In genomic region chr5:118380422-118381293, GRCm38 (mm10) we compare ENCODE assay signal across 8 mouse cellular contexts.
DNase-seq lines count a peak whose midpoint lies in the region; ATAC-seq and TF ChIP-seq lines count a peak whose summit lies in the region.

No protein-coding gene starts in this region.

- WGBS in cerebellum, adult 2 months: 2% methylated on average over 45 of the region's 45 CpGs
- WGBS in intestine, embryonic 14.5 days: under 1% methylated on average over 45 of the region's 45 CpGs
- 2% methylated on average over 41 of the region's 45 CpGs for WGBS in limb, embryonic 14.5 days
- WGBS in midbrain, embryonic 14.5 days: under 1% methylated on average over 44 of the region's 45 CpGs
- WGBS in small intestine, adult 2 months: 1% methylated on average over 44 of the region's 45 CpGs

- H3K9ac ChIP-seq in intestine, embryonic 14.5 days (ENCODE audit: low read length): peak overlapping the region; percentile 34
- peak overlapping the region; percentile 60 for H3K9ac ChIP-seq in limb, embryonic 14.5 days (ENCODE audit: low read depth, low read length, severe bottlenecking)
- peak overlapping the region; percentile 48 for H3K9ac ChIP-seq in midbrain, embryonic 14.5 days (replicated peaks; ENCODE audit: low read length)

- 0 out of 2 replicates have a peak, but pooled peaks cover 4% of the 10 kb centered on the region for H3K4me1 ChIP-seq in cerebellum, adult 2 months (ENCODE audit: control insufficient read depth, insufficient read depth, low read length)
- H3K4me1 ChIP-seq in intestine, embryonic 14.5 days (replicated peaks; ENCODE audit: control insufficient read depth, insufficient read depth, low read length): peaks cover 18% of the 10 kb centered on the region
- peaks cover 14% of the 10 kb centered on the region; the same call in 1 of the 2 replicates for H3K4me1 ChIP-seq in limb, embryonic 14.5 days (ENCODE audit: control insufficient read depth, insufficient read depth, low read length)
- peaks cover 19% of the 10 kb centered on the region; the same call in 1 of the 2 replicates for H3K4me1 ChIP-seq in midbrain, embryonic 14.5 days (ENCODE audit: control insufficient read depth, insufficient read depth, low read length)
- H3K4me1 ChIP-seq in small intestine, adult 2 months (ENCODE audit: control insufficient read depth, insufficient read depth, insufficient read length, low read length): peaks cover 7% of the 10 kb centered on the region

- peak overlapping the region; percentile 57 for H3K4me3 ChIP-seq in cerebellum, adult 2 months (replicated peaks; ENCODE audit: insufficient read depth, low read depth, low read length)
- H3K4me3 ChIP-seq in intestine, embryonic 14.5 days (ENCODE audit: low read depth, low read length): peak overlapping the region; percentile 39
- H3K4me3 ChIP-seq in limb, embryonic 14.5 days (replicated peaks; ENCODE audit: low read length): peak overlapping the region; percentile 47
- peak overlapping the region; percentile 39 for H3K4me3 ChIP-seq in midbrain, embryonic 14.5 days (replicated peaks; ENCODE audit: low read depth, low read length)
- peak overlapping the region; percentile 58 for H3K4me3 ChIP-seq in small intestine, adult 2 months (ENCODE audit: low read depth, low read length)

- DNase-seq in cerebellum, adult 2 months: peak; percentile 12 to 19
- DNase-seq in cerebellum, adult 8-10 months: no peak
- peak; percentile 85 for DNase-seq in embryo, embryonic 9.5 days (ENCODE audit: extremely low spot score)
- peak; percentile 49 to 54 for DNase-seq in gastrocnemius, postnatal 36 days
- DNase-seq in intestine, embryonic 14.5 days (ENCODE audit: low spot score): peak; percentile 88
- peak; percentile 76 for DNase-seq in limb, embryonic 14.5 days (ENCODE audit: low spot score)
- DNase-seq in midbrain, embryonic 14.5 days: peak; percentile 85

- H3K27ac ChIP-seq in cerebellum, adult 2 months (ENCODE audit: insufficient read depth, low read length): no peak overlapping the region
- peak overlapping the region; percentile 75 for H3K27ac ChIP-seq in intestine, embryonic 14.5 days (ENCODE audit: low read depth)
- peak overlapping the region; percentile 55 for H3K27ac ChIP-seq in limb, embryonic 14.5 days (replicated peaks; ENCODE audit: low read depth, low read length)
- peak overlapping the region; percentile 77 for H3K27ac ChIP-seq in midbrain, embryonic 14.5 days (replicated peaks; ENCODE audit: low read depth, low read length)
- peak overlapping the region; percentile 11; the same call in 1 of the 2 replicates for H3K27ac ChIP-seq in small intestine, adult 2 months (ENCODE audit: insufficient read depth, low read depth, low read length)

- TF ChIP-seq POLR2A in cerebellum, adult 2 months (IDR thresholded peaks at IDR 0.05; ENCODE audit: borderline replicate concordance, insufficient read depth, low read length): no peak
- TF ChIP-seq POLR2A in limb, embryonic 14.5 days (IDR thresholded peaks at IDR 0.05; ENCODE audit: borderline replicate concordance, extremely low read depth, insufficient read depth, insufficient read length): no peak
- TF ChIP-seq POLR2A in small intestine, adult 2 months (IDR thresholded peaks at IDR 0.05; ENCODE audit: low read depth, low read length): no peak

- H3K36me3 ChIP-seq in intestine, embryonic 14.5 days (ENCODE audit: control insufficient read depth, insufficient read depth, low read length): no peaks in the 10 kb centered on the region
- H3K36me3 ChIP-seq in limb, embryonic 14.5 days (ENCODE audit: control insufficient read depth, insufficient read depth, low read length): no peaks in the 10 kb centered on the region
- H3K36me3 ChIP-seq in midbrain, embryonic 14.5 days (ENCODE audit: control insufficient read depth, insufficient read depth, low read length): no peaks in the 10 kb centered on the region
- no peaks in the 10 kb centered on the region for H3K36me3 ChIP-seq in small intestine, adult 2 months (ENCODE audit: control insufficient read depth, insufficient read depth, low read length)

- intact Hi-C loops in gastrocnemius, postnatal 36 days (cut with DNase I): loop anchor here (2.0 kb wide), 1 partner anchor 178 kb away; no protein-coding TSS in a partner anchor

- no peaks in the 10 kb centered on the region for H3K27me3 ChIP-seq in cerebellum, adult 2 months (ENCODE audit: control insufficient read depth, insufficient read depth, low read length)
- 0 out of 2 replicates have a peak, but pooled peaks cover 5% of the 10 kb centered on the region for H3K27me3 ChIP-seq in intestine, embryonic 14.5 days (replicated peaks; ENCODE audit: control insufficient read depth, insufficient read depth, low read length)
- no peaks in the 10 kb centered on the region; the same call in 1 of the 2 replicates for H3K27me3 ChIP-seq in limb, embryonic 14.5 days (ENCODE audit: control insufficient read depth, insufficient read depth, low read length)
- peaks cover 24% of the 10 kb centered on the region; the same call in 1 of the 2 replicates for H3K27me3 ChIP-seq in midbrain, embryonic 14.5 days (ENCODE audit: control insufficient read depth, insufficient read depth, low read length)
- H3K27me3 ChIP-seq in small intestine, adult 2 months (ENCODE audit: control insufficient read depth, insufficient read depth, low read length): no peaks in the 10 kb centered on the region

- peak; percentile 78 for ATAC-seq in intestine, embryonic 14.5 days (replicated peaks; ENCODE audit: low FRiP score, low TSS enrichment, low read depth)
- ATAC-seq in limb, embryonic 14.5 days (ENCODE audit: low FRiP score, low read depth): peak; percentile 87
- peak; percentile 73; the same call in 1 of the 2 replicates for ATAC-seq in midbrain, embryonic 14.5 days (ENCODE audit: low FRiP score, low TSS enrichment)

- TF ChIP-seq CTCF in cerebellum, adult 2 months (IDR thresholded peaks at IDR 0.05; ENCODE audit: borderline replicate concordance, insufficient read depth, low read depth, low read length): no peak
- TF ChIP-seq CTCF in small intestine, adult 2 months (IDR thresholded peaks at IDR 0.05; ENCODE audit: extremely low read depth, insufficient read length, insufficient replicate concordance, low read depth, low read length): 0 out of 2 replicates have a peak, but pooled peaks have one; percentile 4

- peak overlapping the region; percentile 80 for H3K4me2 ChIP-seq in intestine, embryonic 14.5 days (ENCODE audit: low read length)
- H3K4me2 ChIP-seq in limb, embryonic 14.5 days (replicated peaks; ENCODE audit: low read depth, low read length, severe bottlenecking): peak overlapping the region; percentile 88
- peak overlapping the region; percentile 73 for H3K4me2 ChIP-seq in midbrain, embryonic 14.5 days (ENCODE audit: low read length)

- H3K9me3 ChIP-seq in intestine, embryonic 14.5 days (ENCODE audit: control insufficient read depth, low read length): no peaks in the 10 kb centered on the region
- H3K9me3 ChIP-seq in limb, embryonic 14.5 days (ENCODE audit: control insufficient read depth, low read length): no peaks in the 10 kb centered on the region
- no peaks in the 10 kb centered on the region for H3K9me3 ChIP-seq in midbrain, embryonic 14.5 days (ENCODE audit: control insufficient read depth, low read length)
